Comparison of ENCODE assay signal across 7 mouse cellular contexts in genomic region chr1:98094811-98095245, GRCm38 (mm10). TPM values are rescaled to one million over a fixed set of nuclear protein-coding genes. Genes with fewer than 3 reads are reported as not detected.
A peak's percentile ranks its signal among the peaks of the same experiment; 100 is the strongest.
DNase-seq lines count a peak whose midpoint lies in the region; ATAC-seq and TF ChIP-seq lines count a peak whose summit lies in the region.

No protein-coding gene starts in this region.

- peak overlapping the region; percentile 39; the same call in 1 of the 2 replicates for H3K27ac ChIP-seq in testis, adult 2 months (ENCODE audit: control insufficient read depth, insufficient read depth, low read depth, low read length)
- peak overlapping the region; percentile 56 for H3K27ac ChIP-seq in bone marrow, adult 2 months (ENCODE audit: control insufficient read depth, insufficient read depth, low read depth, low read length, poor library complexity)
- H3K27ac ChIP-seq in intestine, postnatal 0 days (ENCODE audit: low read depth, low read length) = peak overlapping the region; percentile 88
- H3K27ac ChIP-seq in lung, embryonic 15.5 days = peak overlapping the region; percentile 86

- TF ChIP-seq CTCF in testis, adult 2 months (IDR thresholded peaks at IDR 0.05; ENCODE audit: control insufficient read depth, insufficient read depth, insufficient replicate concordance, low read depth, low read length) = no peak
- no peak for TF ChIP-seq CTCF in bone marrow, adult 2 months (IDR thresholded peaks at IDR 0.05; ENCODE audit: control insufficient read depth, insufficient read depth, low read length)
- no peak for TF ChIP-seq CTCF in intestine, postnatal 0 days (IDR thresholded peaks at IDR 0.05; ENCODE audit: low read depth)

- ATAC-seq in intestine, postnatal 0 days = peak; percentile 11; the same call in 1 of the 2 replicates
- peak; percentile 52 for ATAC-seq in lung, embryonic 15.5 days (ENCODE audit: borderline replicate concordance, extremely low read depth, low FRiP score, low TSS enrichment)

- peak overlapping the region; percentile 93 for H3K4me2 ChIP-seq in intestine, postnatal 0 days (replicated peaks; ENCODE audit: low read depth)
- H3K4me2 ChIP-seq in lung, embryonic 15.5 days = peak overlapping the region; percentile 87

- H3K4me1 ChIP-seq in testis, adult 2 months (ENCODE audit: control insufficient read depth, insufficient read depth, low read length) = peaks cover 14% of the 10 kb centered on the region
- H3K4me1 ChIP-seq in bone marrow, adult 2 months (ENCODE audit: control insufficient read depth, insufficient read depth, low read length) = no peaks in the 10 kb centered on the region; the same call in 1 of the 2 replicates
- no peaks in the 10 kb centered on the region; the same call in 1 of the 2 replicates for H3K4me1 ChIP-seq in intestine, postnatal 0 days (replicated peaks; ENCODE audit: control insufficient read depth, insufficient read depth, low read length)
- H3K4me1 ChIP-seq in lung, embryonic 15.5 days = peaks cover 14% of the 10 kb centered on the region; the same call in 1 of the 2 replicates

- no peaks in the 10 kb centered on the region for H3K9me3 ChIP-seq in intestine, postnatal 0 days (ENCODE audit: control insufficient read depth)
- H3K9me3 ChIP-seq in lung, embryonic 15.5 days = no peaks in the 10 kb centered on the region

- H3K4me3 ChIP-seq in testis, adult 2 months (ENCODE audit: control insufficient read depth, low read depth, low read length) = peak overlapping the region; percentile 85
- H3K4me3 ChIP-seq in bone marrow, adult 2 months (replicated peaks; ENCODE audit: control insufficient read depth, low read depth, low read length) = peak overlapping the region; percentile 68
- peak overlapping the region; percentile 83 for H3K4me3 ChIP-seq in intestine, postnatal 0 days (ENCODE audit: low read depth, low read length)
- peak overlapping the region; percentile 76 for H3K4me3 ChIP-seq in lung, embryonic 15.5 days

- H3K9ac ChIP-seq in intestine, postnatal 0 days (ENCODE audit: low read depth, low read length) = peak overlapping the region; percentile 79
- peak overlapping the region; percentile 67 for H3K9ac ChIP-seq in lung, embryonic 15.5 days

- no peaks in the 10 kb centered on the region for H3K36me3 ChIP-seq in testis, adult 2 months (ENCODE audit: control insufficient read depth, insufficient read depth, low read length)
- H3K36me3 ChIP-seq in intestine, postnatal 0 days (ENCODE audit: control insufficient read depth, insufficient read depth) = no peaks in the 10 kb centered on the region
- H3K36me3 ChIP-seq in lung, embryonic 15.5 days = no peaks in the 10 kb centered on the region

- under 1% methylated on average over 20 of the region's 20 CpGs for WGBS in bone marrow, adult 2 months
- 0% methylated on average over 20 of the region's 20 CpGs for WGBS in intestine, postnatal 0 days
- WGBS in lung, embryonic 15.5 days = under 1% methylated on average over 20 of the region's 20 CpGs

- no peak for DNase-seq in testis, postnatal 10 days (ENCODE audit: low spot score)
- DNase-seq in forelimb bud, embryonic 11.5 days (ENCODE audit: low read depth, low spot score) = peak; percentile 35
- DNase-seq in ovary, postnatal 14 days (ENCODE audit: low spot score) = peak; percentile 18

- TF ChIP-seq POLR2A in testis, adult 2 months (IDR thresholded peaks at IDR 0.05; ENCODE audit: control insufficient read depth, low read depth, low read length) = no peak
- TF ChIP-seq POLR2A in bone marrow, adult 2 months (IDR thresholded peaks at IDR 0.05; ENCODE audit: borderline replicate concordance, control insufficient read depth, low read depth, low read length) = no peak

- H3K27me3 ChIP-seq in testis, adult 2 months (ENCODE audit: control insufficient read depth, insufficient read depth, low read length) = no peaks in the 10 kb centered on the region
- H3K27me3 ChIP-seq in intestine, postnatal 0 days (replicated peaks; ENCODE audit: control insufficient read depth, insufficient read depth, low read length) = no peaks in the 10 kb centered on the region
- H3K27me3 ChIP-seq in lung, embryonic 15.5 days = no peaks in the 10 kb centered on the region

RNA-seq across cellular contexts. Expression of gene Pam, which starts 0.6 kb away (rescaled TPM):
- 6.0 and 6.1 TPM in 2 replicates for polyA plus RNA-seq in testis, adult 2 months (2012; rRNA removed)
- 10.2 and 14.5 TPM in 2 replicates for polyA plus RNA-seq in bone marrow, adult 2 months (2011; ENCODE audit: insufficient read depth, insufficient read length, low replicate concordance, missing spikeins)
- polyA plus RNA-seq in intestine, postnatal 0 days (2015; fragmentation: Nextera tagmentation; extraction: Ambion mirVana) = 65.9 and 72.4 TPM in 2 replicates
- polyA plus RNA-seq in lung, embryonic 15.5 days (2015; fragmentation: Nextera tagmentation; extraction: Ambion mirVana) = 51.7 and 52.7 TPM in 2 replicates
